Mouse (Mus musculus): ENCODE data around the gene Sae1.
"Not testable (repeated sequence)": the region's sequence is repeated elsewhere in the genome, so short reads cannot be mapped to it uniquely, and the experiment has no call there.

Gene Sae1

DNA sequence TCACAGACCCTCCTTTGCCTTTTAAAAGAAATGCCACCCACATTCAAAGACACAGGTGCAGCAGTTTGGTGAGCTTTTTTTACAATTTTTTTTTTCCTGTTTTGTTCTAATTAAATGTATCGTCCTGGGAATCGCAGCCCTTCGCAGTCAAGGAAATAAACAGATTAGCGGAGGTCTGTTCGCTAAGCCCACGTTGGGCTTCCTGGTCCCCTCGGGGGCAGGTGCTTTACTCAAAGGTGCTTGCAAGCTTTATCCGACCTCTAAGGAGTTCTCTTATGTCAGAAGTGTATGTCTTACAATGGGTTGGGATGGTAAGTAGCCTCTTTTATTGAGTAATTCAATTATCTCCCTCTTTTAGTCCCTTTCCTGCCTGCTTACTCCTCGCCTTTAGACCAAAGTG, 14.8 kb upstream of the Sae1 start:
- DNase-seq, result peak; percentile 60

DNA sequence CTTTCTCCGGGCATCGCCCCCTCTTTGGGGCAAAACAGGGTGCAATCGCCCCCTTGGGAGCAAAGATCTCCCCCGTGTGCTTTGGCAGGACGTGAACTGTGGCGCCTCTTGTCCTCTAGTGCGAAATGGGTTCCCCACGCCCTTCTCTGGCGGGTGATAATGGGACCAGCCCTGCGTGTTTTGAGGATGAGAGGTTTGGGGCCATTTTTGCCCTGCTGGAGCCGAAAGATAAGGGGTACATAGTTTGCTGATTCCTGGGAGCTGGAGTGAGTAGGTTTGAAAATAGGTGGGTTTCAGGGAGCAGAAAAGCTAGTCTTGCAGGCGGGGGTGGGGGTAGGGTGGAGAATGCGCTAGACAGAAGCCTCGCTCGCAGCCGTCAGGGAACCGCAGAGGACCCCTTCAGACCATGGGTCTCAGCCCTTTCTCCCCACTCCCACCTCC, 14.4 kb upstream of the Sae1 start:
- DNase-seq, result peak; percentile 66

DNA sequence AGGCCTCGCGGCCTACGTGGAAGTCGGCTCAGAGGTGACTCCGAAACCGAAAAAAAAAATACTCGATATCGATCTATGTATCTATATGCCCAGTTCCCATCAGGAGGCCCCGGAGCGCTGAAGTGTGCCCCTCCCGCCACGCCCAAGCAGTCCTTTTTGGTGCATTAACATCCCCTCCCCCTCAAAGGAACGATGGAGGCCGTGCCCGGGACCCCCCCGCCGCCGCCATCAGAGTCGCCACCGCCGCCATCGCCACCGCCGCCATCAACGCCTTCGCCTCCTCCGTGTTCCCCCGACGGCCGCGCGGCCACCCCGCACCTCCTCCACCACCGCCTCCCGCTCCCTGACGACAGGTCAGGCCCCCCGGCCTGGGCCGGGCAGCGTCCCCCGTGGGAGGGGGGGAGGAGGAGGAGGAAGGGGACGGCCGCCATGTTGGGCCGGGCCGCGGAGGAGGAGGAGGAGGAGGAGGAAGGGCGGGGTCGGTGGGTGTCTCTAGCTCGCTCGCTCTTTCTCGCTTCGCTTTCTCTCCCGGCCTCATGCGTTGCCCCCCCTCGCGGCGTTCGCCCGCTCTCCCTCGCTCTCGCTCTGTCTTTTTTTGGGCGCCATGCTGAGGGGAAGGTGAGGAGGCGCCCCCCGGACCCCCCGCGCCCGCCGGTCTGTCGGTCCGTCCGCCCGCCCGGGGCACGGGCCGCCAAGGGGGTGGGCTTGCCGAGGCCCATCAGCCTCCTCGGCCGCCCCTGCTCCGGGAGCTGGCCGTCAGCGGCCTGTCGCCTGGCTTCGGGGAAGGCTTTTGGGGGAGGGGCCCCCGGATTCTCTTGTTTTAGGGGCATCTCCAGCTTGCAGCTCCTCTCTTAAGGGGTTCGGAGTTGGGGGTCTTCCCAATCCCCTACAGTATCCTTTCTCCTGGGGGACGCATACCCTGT, 13.3 kb upstream of the Sae1 start, which contains the start of gene Zc3h4:
Gene Zc3h4, plus strand, starts transcription at position 222 of the 923 bp plus-strand sequence.
- DNase-seq, result peak; percentile 96

DNA sequence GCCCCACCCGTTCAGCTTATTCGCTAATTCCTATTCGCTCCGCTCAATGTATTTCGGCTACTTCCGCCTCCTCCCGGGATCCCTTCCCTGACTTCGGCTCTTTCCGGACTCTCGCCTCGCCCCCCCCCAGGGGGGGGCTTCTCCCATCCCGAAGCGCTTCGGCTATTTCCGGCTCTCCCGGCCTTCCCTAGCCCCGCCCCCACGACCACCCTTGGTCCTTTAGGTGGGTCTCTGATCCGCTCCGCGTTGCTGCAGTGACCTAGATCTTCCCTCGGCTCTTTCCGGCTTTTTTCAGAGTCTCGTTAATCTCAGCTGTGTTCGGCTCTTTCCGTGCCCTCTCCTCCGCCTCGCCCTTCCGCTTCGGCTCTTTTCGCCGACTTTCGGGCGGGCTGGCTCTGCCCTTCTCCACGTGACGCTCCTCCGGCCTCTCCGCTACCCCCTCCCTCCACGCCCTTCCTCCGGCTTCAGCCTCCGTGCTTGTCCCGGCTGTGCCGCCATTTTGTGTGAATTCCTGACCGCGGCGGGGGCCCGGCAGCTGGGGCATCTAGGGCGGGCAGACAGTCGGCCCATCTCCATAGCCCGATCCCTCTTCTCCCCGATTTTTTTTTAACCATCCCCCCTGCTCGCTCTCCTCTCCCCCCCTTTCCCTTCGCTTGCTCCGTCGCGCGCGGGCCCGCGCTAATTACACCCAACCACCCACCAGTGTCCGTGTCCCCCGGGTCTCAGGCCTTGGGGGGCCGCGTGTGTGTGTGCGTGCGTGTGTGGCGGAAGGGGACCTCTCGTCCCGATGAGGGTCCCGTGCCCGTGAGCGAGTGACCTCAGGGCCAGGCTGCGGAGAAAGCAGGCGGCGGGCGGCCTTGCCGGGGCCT, 12.4 kb upstream of the Sae1 start:
- peak; percentile 100 for DNase-seq

DNA sequence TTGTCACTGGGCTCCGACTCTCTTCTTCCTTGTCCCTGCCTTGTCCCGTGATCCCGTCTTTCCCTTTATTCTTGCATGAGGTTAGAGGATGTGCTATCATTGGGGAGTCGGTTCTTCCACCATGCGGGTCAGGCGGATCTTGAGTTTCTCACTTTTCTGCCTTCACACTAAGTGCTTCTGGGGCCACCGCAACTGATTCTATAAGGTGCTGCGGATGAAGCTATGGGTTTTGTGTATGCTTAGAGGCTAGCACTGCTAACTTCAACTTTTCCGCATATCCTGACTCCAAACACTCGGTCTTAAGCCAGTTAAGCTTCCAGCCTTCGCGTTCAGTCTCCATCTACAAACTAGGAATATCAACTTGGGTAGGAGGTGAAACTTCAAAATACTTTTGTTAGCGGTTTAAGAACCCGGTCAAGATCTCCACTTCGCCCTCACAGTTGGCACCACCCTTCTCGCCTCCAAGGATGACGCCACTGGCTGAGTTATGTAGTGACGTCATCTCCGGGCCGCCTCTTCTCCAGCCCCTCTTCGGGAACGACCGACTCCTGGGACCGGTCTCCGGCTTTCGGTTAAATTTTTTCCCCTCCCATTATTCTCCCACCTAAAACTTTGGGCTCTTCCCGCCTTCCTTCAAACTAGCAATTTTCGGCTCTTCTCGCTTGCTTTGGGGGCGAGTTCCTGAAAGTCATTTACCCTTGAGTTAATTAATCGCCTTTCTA, 11.7 kb upstream of the Sae1 start:
- DNase-seq, result peak; percentile 86

DNA sequence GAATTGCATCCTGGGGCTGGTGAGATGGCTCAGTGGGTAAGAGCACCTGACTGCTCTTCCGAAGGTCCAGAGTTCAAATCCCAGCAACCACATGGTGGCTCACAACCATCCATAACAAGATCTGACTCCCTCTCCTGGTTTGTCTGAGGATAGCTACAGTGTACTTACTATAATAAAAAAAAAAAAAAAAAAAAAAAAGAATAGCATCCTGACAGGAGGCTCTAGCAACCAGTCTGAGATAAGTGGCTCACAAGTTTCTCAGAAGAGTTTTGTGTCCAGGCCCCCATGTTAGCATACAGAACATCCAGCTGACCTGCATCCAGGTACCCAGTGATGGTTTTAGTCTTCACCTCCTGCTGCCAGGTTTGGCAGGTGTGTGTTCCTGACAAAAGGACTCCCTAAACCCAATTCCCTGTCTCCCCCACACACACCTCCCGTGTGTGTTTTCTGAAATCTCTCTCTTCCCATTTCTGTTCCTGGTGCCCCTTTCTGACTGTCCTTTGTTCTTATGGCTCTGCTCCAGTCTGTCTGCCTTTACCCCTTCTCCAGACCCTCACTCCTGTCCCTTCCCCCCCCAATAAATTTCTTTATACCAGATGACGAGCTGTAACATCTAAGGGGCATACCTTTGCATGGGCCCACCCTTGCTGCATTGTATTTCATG, 10.9 kb upstream of the Sae1 start:
- peak; percentile 17 for DNase-seq

DNA sequence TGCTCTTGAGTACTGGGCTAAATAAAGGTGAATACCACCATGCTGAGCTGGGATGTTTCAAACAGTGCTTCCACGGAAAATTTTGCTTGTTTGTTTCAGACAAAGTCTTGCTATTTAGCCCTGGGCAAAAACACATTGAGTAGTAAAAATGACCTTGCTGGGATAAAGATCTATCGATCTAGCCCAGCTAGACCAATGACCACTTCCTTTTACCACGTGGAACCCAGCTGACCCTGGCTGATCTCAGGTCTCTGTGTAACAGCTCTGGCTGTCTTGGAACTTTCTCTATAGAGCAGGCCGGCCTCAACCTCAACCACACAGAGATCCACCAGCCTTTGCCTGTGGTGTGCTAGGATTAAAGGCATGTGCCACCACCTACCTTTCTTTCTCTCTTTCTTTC, 9.9 kb upstream of the Sae1 start:
- DNase-seq, result no peak

DNA sequence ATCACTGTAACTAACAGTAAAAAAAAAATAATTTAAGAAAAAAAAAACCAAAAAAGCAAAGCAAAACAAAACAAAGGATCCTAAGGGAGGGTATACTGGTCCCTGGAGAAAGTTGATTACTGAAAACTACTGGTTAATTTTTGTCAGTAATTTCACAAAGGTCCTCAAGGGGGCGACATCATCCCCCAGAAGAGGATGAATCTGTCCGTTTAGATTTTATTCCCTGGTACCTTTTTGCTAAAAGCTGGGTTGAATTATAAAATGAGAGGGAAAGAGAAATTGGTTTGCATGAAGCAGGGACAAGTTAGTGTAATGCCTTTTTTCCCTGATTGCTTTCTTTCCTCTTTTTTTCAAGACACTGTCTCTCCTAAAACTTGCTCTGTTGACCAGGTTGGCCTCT, 8.3 kb upstream of the Sae1 start:
- peak; percentile 56 for DNase-seq

DNA sequence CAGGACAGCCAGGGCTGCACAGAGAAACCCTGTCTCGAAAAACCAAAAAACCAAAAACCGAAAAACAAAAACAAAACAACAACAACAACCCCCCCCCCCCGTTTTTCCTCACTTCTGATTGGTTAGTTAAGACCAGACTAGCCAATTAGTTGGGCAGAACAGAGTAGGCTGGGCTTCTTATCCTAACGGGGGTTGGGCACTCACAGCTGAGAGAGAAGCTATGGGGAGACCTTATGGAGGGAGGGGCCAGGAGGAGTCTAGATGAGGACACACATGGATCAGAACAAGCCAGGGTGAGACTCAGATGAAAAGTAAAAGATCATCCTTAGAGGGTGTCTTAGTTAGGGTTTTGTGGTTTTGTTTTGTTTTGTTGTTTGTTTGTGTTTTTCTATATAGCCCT, 5.3 kb upstream of the Sae1 start:
- DNase-seq, result no peak

DNA sequence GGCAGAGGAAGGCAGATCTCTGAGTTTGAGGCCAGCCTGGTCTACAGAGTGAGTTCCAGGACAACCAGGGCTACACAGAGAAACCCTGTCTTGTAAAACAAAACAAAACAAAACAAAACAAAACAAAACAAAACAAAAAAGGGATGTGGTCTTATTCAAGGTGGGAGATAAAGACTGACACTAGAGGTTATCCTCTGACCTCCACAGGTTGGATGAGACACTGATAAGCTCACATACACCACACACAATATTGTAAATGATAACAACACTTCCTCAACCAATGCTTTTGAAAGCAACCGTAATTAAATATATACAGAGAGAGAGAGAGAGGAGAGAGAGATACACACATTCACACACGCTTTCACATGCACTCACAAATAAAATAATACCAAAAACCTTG, 2.3 kb upstream of the Sae1 start:
- DNase-seq, result not testable (repeated sequence)

DNA sequence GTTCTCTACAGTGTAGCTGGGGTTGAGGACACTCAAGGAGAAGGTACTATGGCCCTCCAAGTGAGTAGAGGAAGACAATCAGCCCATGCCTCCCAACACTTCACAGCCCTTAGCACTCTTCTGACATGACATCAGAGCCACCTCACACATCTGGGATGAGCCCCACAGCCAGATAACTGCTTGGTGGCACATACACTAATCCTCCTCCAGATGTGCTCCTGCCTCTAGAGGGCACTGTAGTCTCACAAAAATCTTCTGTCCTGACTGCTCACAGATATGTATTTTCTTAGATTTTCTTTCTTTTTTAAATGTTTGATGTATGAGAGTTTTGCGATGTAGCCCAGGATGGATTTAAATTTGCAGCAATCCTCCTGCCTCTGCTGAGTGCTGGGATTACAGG, 11.1 kb downstream of the Sae1 start:
- peak; percentile 77 for DNase-seq

DNA sequence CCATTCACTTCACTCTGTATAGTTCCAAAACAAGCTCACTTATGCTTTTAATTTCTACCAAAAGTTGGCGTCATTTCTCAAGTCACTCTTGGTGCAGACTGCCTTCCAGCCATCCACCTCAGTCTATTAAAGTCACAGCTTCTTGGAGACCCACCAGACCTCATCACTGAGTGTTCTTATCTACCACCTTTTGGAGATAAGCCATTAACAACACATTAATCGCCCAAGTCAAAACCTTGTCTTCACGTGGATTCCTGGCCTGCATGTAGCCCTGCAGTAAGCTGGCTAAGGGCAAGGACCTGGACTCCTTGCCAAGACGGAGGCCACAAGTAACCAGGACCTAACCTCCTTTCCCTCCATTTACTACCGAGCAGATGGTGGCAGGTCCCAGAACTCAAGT, 12.6 kb downstream of the Sae1 start:
- no peak for DNase-seq

DNA sequence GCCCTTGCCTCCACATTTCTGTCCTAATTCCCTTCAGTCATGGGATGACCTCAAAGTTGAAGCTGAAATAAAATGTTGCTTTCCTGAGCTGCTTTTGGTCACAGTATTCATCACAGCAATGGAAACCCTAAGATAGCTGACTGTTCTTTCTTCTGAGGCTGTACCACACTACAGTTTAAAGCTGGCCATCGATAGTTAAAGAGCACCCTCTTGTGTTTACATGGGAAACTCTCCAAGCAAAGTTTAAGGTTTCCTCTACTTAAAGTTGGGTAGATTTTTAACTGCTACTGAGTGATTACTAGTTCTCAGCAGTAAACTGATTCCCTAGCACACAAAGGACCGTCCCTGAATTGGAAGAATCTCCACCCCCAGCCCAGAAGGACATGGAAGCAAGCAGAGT, 13.9 kb downstream of the Sae1 start:
- DNase-seq, result no peak

DNA sequence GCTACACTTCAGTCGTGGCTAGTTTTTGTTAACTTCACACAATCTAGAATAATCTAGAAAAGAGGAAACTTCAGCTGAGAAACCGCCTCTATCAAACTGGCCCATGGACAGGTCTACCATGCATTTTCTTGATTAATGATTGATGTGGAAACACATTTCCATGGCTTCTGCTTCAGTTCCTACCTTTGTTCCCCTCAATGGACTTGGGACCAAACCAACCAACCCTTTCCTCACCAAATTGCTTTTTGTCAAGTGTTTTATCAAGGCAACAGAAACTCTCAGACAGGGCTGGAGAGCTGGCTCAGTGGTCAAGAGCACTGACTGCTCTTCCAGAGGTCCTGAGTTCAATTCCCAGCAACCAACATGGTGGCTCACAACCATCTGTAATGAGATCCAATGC, 17.0 kb downstream of the Sae1 start:
- DNase-seq, result no peak

DNA sequence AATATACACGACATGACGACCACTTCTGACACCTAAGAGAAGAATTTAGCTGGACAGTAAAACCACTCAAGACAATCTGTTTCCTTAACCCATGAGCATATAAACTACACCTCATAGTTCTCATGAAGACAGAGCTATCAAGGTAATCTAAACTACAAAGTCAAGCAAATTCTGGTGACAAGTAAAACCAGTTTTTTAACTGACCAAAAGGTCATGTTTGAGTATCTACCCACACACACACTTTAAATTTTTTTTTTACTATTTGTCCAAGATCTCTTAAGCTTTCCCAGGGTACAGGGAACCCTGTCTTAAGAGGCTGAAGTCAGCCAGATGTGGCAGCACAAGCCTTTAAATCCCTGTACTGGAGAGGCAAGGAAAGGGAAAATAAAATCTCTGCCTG, 18.8 kb downstream of the Sae1 start:
- DNase-seq, result no peak

DNA sequence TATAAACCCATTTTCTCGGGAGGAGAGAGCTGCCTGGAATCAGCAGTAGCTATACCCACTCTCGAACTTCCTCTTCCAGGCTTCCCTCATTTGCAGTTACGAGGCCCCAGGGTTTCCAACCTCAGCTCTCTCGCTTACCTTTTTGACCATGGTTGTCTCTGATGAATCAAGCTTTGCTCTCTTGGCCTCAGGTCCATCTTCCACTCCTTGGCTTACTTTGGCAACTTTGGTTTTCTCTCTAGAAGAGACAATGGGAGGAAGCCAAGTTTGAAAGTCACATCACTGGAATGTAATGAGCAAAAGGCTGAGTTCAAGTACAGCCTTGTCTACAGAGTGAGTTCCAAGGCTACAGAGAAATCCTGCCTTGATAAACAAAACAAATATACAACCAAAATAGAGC, 20.9 kb downstream of the Sae1 start:
- DNase-seq, result no peak

DNA sequence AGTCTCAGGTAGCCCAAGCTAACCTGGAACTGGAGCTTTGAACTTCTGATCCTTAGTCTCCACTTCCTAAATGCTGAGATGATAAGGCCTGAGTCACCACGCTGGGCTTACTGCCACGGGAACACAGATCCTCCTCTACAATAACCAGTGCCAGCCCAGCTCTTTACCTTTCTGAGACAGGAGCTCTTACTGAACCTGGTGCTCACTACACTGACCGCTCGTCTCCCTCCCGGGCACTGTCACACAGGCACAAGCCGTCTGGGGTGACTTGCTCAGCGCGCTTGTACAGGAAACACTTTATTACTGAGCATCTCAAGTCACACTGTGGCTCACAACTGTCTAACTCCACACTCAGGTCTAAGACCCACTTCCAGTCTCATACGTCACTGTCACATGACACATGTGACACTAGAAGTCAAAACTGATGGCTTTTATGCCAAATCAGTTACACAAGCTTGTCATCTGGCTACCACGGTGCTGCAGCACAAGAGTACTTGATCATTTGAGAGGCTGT, 21.4 kb downstream of the Sae1 start:
- no peak for DNase-seq

DNA sequence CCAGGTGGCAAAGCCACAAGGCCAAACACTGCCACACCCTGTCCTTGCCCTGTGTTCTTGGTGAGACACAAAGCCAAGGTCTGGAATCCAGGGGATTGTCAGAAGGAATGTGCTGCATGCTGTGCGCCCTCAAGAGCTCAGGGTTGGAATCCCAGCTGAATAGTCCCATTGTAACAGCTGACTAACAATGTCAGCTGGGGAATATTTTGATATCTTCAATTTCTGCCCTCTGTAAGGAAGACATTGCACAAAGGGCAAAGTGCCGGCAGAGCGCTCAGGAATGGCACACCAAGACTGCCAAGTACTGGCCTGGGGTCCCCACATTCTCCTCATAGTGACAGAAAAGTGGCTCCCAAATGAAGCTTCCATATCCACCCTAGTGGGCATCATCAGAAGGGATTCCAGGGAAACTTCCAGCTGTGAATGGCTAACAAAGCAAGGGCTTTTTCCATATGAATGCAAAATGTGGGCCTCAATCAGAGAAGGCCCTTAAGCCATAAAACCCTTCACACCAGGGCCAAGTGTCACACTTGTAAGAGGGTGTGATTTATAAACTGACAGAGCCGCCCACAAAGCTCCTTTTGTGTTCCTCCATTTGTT, 22.6 kb downstream of the Sae1 start:
- peak; percentile 27 for DNase-seq

DNA sequence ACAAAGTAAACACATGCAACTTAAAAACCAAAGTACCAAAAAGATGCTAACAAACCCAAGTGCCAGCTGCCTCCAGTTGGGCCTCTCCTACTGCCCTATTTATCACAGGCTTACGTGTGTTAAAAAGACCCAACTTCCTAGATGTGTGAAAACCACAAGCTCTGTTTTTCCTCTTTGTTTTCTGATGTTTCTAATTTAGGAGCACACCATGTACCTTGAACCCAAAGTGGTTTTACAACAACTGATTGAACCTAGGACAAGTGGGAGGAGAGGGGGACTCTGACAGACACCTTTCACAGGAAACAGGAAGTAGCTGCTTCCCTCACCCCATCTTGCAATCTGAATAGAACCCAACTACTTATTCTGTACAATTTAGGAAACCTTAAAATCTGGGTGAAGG, 23.3 kb downstream of the Sae1 start:
- peak; percentile 23 for DNase-seq

DNA sequence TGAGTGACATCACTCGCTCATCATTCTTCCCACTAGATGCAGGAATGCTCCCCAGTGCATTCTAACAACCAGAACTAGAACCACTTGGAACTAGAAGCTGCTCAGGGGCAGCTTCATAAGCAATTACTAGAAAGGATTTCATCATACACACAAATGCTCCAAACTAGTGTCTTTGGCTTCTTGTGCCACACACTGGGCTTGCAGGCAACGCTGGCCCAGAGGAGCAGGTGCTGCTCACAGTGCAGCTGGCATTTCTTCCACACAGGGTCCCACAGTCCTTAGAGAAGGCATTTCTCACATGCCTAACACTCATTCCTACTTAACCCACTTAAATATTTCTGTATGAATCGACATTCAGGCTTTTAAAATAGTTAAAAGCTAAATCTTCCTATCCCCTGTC, 30.0 kb downstream of the Sae1 start:
- DNase-seq, result no peak

DNA sequence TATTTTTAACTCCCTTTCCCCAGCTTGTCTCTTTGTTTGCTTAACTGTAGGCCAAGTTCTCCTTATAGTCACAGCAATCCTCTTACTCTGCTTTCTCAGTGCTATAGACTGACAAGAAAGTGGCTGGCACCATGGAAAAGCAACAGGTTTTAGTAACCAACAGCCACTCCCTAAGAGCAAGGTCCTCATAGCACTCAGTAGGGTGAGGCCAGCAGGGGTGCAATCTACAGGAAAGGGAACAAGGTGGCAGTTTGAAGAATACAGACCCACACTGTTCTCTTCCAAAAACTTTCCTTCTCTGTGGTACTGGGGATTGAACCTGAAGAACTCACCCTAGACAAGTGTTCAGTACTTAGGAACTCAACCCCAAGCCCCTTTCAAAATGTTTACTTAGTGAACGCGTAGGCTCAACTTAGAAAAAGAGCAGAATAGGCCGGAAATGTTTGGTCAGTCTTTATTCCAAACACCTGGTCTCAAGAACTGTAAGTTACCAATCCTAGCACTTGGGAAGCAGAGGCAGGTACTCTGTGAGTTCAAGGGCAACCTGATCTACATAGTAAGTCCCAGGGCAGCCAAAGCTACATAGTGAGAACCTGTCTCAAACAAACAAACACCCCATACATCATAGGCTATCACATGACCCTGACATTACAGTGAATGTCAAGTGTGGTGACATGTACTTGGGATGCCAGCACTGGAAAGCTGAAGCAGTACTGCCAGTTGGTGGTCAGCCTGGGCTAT, 31.6 kb downstream of the Sae1 start:
- DNase-seq, result no peak
